Mouse (Mus musculus) gastrocnemius, adult 18-20 months (tissue): Measurements from ENCODE around the gene Faap20. TPM values are rescaled to one million over a fixed set of nuclear protein-coding genes. Genes with fewer than 3 reads are reported as not detected.

ENCODE experiments used
- DNase-seq: peaks from one replicate; pipeline ENCODE4 v3.0.0; 2021; ENCODE audit warnings: low spot score
- long read RNA-seq, 2 experiments: library from polyadenylated mRNA; stranded (forward); transcript quantifications; one replicate each; pipeline ENCODE4 v2.0.0; 2021
- total RNA-seq, 2 experiments: library from RNA; stranded (reverse); gene quantifications; 2 replicates each; pipeline ENCODE4 v1.2.3; 2021

Faap20 gene
- 1 to 10 TPM; 5.2 to 6.6 TPM for total RNA-seq
- long read RNA-seq, experiment 1, transcript Faap20-210 (4 exons, 1,076 nt), result major isoform, 6 of 11 reads
- long read RNA-seq, experiment 1, partial matches to known transcripts, result 0 of 11 reads
- long read RNA-seq, experiment 1, other reads (novel, unspliced or antisense), result 0 of 11 reads
- long read RNA-seq, experiment 2, transcript Faap20-210 (4 exons, 1,076 nt), result major isoform, 5 of 6 reads
- long read RNA-seq, experiment 2, partial matches to known transcripts, result 0 of 6 reads
- long read RNA-seq, experiment 2, other reads (novel, unspliced or antisense), result 0 of 6 reads

GRCm38 (mm10) chr4:155249648-155250351 is at the start of gene Faap20:
TSS of gene Faap20 (plus strand) at chr4:155249802.
- DNase-seq, result peak; percentile 84

- no peak for DNase-seq
Observed at GRCm38 (mm10) chr4:155200861-155201390, 48.7 kb upstream of the Faap20 start.

DNA sequence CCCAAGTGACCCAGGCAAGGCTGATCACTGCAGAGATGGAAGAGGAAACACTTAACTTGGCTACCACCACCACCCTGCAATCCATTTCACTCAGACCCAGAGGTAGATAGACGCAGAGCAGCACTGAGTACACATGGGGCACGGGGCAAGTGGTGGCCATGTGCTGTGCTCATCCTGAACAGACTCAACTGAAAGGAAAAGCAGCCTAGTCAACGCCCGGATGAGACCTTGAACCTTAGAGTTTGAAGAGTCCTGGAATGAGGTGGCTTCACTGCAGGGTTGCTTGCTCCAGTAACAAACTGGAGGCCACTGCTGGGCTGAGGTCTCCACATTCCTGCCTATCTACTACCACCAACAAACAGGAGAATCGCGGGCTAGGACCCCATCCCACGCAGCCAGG is 47.8 kb upstream of the Faap20 start:
- no peak for DNase-seq

GRCm38 (mm10) chr4:155205919-155206318 is 43.7 kb upstream of the Faap20 start:
- DNase-seq, result no peak

DNA sequence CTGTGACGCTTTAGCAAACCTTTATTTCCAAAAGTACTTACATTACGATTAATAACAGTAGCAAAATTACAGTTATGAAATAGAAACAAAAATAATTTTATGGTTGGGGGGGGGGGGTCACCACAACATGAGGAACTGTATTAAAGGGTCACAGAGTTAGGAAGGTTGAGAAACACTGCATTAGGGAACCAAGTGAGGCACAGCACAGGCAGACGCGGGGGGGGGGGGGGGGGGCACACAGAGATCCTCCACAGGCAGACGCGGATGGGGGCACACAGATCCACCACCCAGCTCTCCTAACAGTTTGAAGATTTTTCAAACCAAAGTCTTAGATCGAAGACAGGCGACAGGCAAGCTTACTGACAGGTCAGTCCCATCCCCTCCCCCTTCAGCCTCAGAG is 43.1 kb upstream of the Faap20 start:
- DNase-seq, result no peak

GRCm38 (mm10) chr4:155207841-155208240 is 41.8 kb upstream of the Faap20 start:
- DNase-seq, result no peak

GRCm38 (mm10) chr4:155208613-155209012 is 41.0 kb upstream of the Faap20 start:
- no peak for DNase-seq

DNA sequence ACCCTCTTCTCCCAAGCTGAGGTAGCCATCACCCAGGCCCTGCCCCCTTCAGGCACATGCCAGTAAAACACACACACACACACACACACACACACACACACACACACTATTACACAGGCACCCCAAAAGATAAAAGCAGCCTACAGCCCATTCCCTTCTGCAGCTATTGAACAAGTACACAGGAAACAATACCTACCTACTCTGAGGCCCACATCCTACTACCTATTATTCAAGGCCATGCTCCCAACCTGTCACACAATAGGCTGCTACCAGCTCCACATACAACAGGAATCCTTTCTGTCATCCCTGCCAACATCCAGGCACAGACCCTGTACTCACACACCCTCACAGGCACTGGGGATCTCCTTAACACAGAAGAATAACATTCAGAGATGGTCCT is 40.5 kb upstream of the Faap20 start:
- DNase-seq, result no peak

- DNase-seq, result no peak
Observed at GRCm38 (mm10) chr4:155209494-155209893, 40.1 kb upstream of the Faap20 start.

DNA sequence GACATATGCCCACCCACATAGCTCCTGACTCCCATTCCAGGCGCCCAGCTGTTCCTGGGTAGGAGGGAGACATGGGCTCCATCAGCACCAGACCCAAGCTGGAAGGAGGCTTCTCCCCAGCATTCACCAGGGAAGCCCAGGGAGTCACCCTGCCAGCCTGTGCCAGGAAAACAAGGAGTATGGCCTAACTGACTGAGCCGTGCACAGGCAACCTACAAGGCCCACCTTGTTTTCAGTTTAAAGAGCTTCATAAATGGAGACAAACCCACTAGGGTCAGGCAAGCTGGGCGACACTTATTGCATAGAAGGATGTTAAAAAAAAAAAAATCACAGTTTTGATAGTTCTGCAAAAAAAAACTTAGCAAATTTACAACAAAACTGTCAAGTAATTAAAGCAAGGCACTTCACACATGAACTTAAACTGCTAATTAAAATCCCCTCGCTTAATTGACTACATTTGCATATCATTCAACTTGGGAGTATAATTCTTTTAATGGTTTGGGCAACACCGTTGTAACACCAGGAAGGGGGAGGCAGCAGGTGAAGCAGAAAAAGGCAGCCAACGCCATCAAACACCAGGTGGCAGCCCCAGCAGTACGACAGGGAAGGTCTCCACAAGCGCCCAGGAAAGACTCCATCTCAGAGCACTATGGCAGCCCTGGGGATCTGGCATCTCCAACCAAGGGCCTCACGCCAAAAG is 36.4 kb upstream of the Faap20 start:
- no peak for DNase-seq

- DNase-seq, result no peak
Observed at GRCm38 (mm10) chr4:155213752-155214054, 35.9 kb upstream of the Faap20 start.

- no peak for DNase-seq
Observed at GRCm38 (mm10) chr4:155214188-155214587, 35.4 kb upstream of the Faap20 start.

DNA sequence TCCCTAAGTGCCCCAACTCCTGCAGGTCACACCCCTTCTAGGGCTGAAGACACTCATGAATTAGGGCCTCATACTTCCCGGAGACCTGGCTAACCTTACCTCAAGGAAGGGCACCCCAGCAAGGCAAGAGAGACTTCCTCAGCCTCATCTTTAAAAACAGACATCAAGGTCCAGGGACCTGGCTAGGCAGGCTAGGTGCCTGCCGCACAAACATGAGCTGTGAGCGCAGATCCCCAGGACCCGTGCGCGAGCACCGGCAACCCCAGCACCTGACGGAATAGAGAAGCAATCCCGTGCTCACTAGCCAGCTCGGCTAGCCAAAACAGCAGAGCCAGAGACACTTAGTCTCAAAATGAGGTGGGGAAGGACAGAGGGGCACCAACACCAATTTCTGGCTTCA is 34.8 kb upstream of the Faap20 start:
- DNase-seq, result no peak

GRCm38 (mm10) chr4:155215203-155215602 is 34.4 kb upstream of the Faap20 start:
- no peak for DNase-seq

DNA sequence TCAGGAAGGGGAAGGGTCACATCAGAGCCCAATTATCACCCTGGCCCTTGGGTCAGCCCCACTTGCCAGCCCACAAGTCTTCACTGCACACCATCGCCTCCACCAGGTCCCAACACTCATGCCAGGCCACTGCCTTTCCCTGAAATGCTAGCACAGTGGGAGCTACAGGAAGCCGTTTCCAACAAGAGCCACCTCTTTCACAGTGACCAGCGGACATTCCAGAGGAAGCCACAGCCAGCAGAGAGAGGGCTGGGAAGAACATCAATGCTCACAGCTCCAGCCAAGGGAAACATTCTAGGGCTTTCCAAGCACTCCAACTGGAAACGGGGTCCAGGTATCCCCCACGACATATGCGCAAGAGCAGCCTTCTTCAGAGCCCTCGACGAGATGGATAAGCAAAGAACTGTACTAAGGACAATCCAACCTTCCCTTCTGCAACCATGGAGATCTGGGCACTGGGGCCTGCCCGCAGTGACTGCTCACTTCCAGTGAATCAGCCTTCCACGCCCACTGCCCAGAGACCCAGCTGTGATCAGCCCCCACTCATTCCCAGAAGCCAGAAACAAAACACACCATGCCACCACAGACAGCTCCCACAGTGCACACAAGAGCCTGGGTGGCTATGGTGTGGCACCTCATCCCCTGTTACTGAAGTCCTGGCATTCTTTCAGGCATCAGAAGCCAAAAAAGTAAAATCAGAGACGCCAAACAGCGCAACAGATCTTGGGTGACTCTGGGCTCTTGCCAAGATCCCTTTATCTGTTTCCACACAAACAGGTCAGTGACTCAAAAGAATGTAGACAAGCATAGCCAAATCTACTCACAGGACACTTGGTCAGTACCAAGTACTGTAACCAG is 33.6 kb upstream of the Faap20 start:
- no peak for DNase-seq

DNA sequence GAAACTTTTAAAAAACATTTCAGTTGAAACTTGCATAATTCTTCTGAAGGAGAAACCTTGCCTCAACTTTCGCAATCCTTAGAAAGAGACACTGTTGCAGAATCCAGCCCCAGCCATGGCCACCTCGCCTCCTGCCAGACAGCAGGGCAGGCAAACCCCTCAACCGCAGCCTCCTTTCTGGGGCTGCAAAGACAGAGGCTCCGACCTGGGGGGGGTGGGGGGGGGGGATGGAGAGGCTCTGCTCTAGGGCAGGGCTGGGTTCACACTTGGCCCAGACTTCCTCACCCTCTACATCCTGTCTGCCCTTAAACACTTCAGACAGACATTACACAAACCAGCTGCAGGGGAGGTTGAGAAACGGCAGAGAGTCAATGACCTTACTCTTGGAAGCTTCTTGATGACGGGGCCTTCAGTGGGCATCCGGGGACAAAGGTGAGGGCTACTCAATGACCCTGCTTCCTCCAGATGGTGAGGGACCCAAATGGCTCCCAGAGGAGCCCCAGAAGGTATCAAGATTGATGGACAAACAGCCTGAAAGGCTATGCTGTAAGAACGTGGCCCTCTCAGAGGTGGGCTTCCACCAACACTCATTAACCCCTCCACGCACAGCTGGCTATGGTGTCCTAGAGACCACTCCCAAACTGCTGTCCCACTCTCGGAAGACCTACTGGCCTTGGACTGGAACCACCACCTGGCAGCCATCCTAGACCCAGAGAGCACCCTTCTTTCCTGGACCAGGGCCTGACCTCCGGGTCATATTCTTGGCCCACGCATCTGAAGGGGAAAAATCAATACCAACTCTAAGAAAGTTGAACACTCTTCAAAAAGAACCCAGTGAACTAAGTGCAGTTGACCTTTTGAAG is 32.1 kb upstream of the Faap20 start:
- DNase-seq, result no peak

DNA sequence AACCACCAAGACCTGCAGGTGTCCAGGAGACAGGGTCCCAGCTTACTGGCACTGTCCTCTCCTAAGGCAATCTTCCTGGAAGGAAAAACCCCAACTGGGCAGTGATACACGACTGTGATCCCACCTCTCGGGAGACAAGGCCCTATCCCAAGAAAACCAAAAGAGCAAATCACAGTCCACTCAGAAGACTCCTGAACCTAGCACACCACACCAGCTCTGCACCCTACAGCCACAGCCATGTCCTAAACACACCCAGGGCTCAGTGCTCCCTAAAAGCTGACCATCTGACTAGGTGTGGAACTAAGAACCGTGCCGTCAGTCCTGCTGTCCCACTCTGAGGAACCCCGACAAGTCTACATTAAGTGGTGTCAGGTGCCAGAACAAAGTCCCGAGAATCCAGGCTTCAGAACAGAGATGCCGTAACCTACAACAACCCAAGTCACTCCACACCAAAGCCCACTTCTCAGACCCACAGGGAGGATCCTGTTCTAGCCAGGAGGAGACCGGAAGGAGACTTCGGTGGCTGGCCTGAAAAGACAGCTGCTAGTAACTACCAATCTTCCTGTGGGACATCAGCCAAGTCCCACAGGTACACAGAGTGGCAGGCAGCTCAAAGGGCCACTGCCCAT is 31.4 kb upstream of the Faap20 start:
- DNase-seq, result no peak

DNA sequence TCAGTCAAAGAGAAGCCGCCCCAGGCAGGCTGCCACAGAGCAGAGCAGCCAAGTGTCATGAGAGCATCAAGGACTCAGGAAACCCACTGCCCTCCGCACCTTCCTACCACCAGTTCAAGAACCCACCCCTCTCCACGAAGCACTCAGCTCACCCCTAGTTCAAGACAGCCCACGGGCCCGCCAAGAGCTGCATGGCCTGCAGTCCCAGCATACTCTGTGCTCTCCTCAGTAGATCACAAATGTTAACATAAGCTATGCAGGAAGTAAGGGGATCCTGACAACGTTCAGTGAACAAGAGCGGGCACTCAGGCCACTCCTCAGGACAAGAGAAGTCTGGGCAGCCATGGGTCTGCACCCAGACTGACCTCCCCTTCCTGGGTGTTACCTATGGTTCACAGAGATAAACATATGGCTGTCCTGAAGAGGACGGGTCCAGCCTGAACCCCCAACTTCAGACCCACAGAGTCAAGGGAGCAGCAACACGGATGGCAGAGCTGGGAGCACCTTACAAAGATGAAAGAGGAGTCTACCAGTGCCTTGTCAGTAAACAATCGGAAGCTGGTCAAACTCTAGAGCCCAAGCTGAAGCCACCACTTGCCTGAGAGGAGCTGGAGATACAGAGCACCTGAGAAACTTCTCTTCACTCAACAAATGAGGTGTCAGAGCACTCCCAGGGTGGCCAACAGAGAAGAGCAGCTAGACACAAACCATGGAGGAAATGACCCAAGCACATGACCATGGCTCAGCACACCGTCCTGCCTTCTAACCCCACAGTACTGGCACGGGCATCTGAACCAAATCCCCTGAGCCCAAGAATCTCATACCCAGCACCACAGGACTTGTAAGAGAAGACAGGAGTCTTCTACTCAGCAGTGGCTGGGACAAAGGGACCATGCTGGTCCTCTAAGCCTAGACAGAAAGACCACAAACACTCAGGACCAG is 30.1 kb upstream of the Faap20 start:
- DNase-seq, result no peak
